Mouse (Mus musculus) liver, embryonic 12.5 days (tissue): Measurements from ENCODE around the gene Ptprh. TPM values are rescaled to one million over a fixed set of nuclear protein-coding genes. Genes with fewer than 3 reads are reported as not detected.
"Not testable (repeated sequence)": the region's sequence is repeated elsewhere in the genome, so short reads cannot be mapped to it uniquely, and the experiment has no call there.

Experiments
- ATAC-seq: fragments of 200-750 bp; cut with Nextera tagmentation; 2 replicates; pipeline ENCODE4 v1.8.0; 2017; ENCODE audit warnings: moderate number of reproducible peaks, mild to moderate bottlenecking, moderate library complexity
- H3K27ac ChIP-seq: fragments of 300-500 bp; sonication (generic); 2 replicates; pipeline ENCODE4 v1.5.1; 2016; ENCODE audit warnings: mild to moderate bottlenecking
- H3K27me3 ChIP-seq: fragments of 300-500 bp; sonication (generic); replicated peaks from 2 replicates; pipeline ENCODE4 v1.6.1; 2016; ENCODE audit warnings: mild to moderate bottlenecking, moderate library complexity
- H3K36me3 ChIP-seq: fragments of 300-500 bp; sonication (generic); 2 replicates; pipeline ENCODE4 v1.6.1; 2016; ENCODE audit warnings: mild to moderate bottlenecking, moderate library complexity
- H3K4me1 ChIP-seq: fragments of 300-500 bp; sonication (generic); 2 replicates; pipeline ENCODE4 v1.6.1; 2016
- H3K4me2 ChIP-seq: fragments of 300-500 bp; sonication (generic); 2 replicates; pipeline ENCODE4 v1.6.1; 2016; ENCODE audit warnings: mild to moderate bottlenecking, moderate library complexity
- H3K4me3 ChIP-seq: fragments of 300-500 bp; sonication (generic); 2 replicates; pipeline ENCODE4 v1.5.1; 2016; ENCODE audit warnings: mild to moderate bottlenecking, moderate library complexity
- H3K9ac ChIP-seq: fragments of 300-500 bp; sonication (generic); 2 replicates; pipeline ENCODE4 v1.6.1; 2016; ENCODE audit warnings: mild to moderate bottlenecking, moderate library complexity
- H3K9me3 ChIP-seq: fragments of 300-500 bp; sonication (generic); replicated peaks from 2 replicates; pipeline ENCODE4 v1.6.1; 2016; ENCODE audit warnings: mild to moderate bottlenecking, moderate library complexity
- WGBS: fragments of 180-500 bp; shearing (Covaris S2); methylation state at CpG from one replicate; pipeline ENCODE4 v1.1.7; 2016; ENCODE audit not compliant: insufficient replicate concordance; 5-methylcytosine and 5-hydroxymethylcytosine counted together
- polyA plus RNA-seq: library from polyadenylated mRNA; unstranded; fragments of >200 nt; fragmentation: Nextera tagmentation; extraction: Ambion mirVana; gene quantifications from 2 replicates; pipeline ENCODE4 v1.2.1, GENCODE M21; 2016

Gene Ptprh
- polyA plus RNA-seq, 1 experiment from 2014 or later: not detected

DNA sequence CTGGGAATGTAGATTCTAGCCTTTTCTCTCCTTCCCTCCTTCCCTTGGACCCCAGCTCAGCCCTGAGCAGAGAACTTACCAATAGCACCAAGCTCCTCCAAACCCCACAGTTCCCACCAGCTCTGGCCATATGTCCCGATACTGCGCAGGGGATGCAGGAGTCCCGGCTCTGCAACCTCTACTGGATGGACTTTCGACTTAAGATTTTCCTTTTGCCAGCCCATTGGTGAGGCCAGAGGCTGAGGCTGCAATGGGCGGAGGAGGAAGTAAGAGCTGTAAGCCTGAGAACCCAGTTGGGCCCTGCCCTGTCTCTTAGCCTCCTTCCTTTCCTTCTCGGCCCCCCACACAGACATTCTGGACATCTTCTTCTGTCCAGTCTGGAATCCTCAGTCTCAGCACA is 872 bp downstream of the Ptprh start:
- WGBS: 68% methylated on average over 6 of the region's 6 CpGs
- ATAC-seq: no peak

GRCm38 (mm10) chr7:4597046-4597445 is 6.8 kb downstream of the Ptprh start:
- H3K4me1 ChIP-seq, H3K9ac ChIP-seq, H3K27ac ChIP-seq, H3K27me3 ChIP-seq, H3K4me2 ChIP-seq, H3K36me3 ChIP-seq, H3K9me3 ChIP-seq, ATAC-seq, H3K4me3 ChIP-seq: not testable (repeated sequence)
- WGBS: 34% methylated on average over 4 of the region's 4 CpGs

More for the DNA sequence above, 872 bp downstream of the Ptprh start:
- H3K27me3 ChIP-seq: no peaks in the 10 kb centered on the region
- peaks cover 9% of the 10 kb centered on the region; the same call in 1 of the 2 replicates for H3K4me1 ChIP-seq
- H3K36me3 ChIP-seq: no peaks in the 10 kb centered on the region
- no peak overlapping the region for H3K27ac ChIP-seq
- H3K9ac ChIP-seq: no peak overlapping the region
- no peak overlapping the region for H3K4me3 ChIP-seq
- no peaks in the 10 kb centered on the region for H3K9me3 ChIP-seq
- no peak overlapping the region for H3K4me2 ChIP-seq

GRCm38 (mm10) chr7:4581481-4581880 is 22.4 kb downstream of the Ptprh start:
- 55% methylated on average over 3 of the region's 3 CpGs for WGBS
- H3K4me2 ChIP-seq, H3K9ac ChIP-seq, H3K4me3 ChIP-seq, H3K9me3 ChIP-seq, H3K4me1 ChIP-seq, H3K36me3 ChIP-seq, ATAC-seq, H3K27ac ChIP-seq, H3K27me3 ChIP-seq: not testable (repeated sequence)

DNA sequence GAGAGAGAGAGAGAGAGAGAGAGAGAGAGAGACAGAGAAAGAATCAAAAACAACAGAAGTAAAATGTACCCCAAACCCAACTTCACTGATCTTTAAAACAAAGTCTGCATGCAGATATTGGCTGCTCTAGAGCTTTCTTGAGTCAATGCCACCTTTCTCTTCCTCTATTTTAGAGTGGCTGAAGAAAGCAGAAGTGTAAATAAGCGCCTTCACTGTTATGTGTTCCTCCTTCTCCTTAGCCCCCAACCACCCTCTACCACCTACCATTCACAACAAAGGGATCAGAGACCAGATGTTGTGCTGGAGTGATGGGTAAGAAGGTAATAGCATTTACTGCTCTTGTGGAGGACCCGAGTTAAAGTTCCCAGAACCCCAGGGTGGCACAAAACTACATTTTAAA is 31.5 kb downstream of the Ptprh start:
- not testable (repeated sequence) for H3K9ac ChIP-seq, H3K27ac ChIP-seq, H3K4me3 ChIP-seq, H3K27me3 ChIP-seq, H3K9me3 ChIP-seq, H3K36me3 ChIP-seq, H3K4me1 ChIP-seq, H3K4me2 ChIP-seq, ATAC-seq
- WGBS: 38% methylated on average over 2 of the region's 2 CpGs

- Histone ChIP-seq H3K4me1 (no peaks in the 10 kb centered on the region), H3K9me3 (no peaks in the 10 kb centered on the region), H3K4me3 (no peak overlapping the region), H3K9ac (no peak overlapping the region), H3K36me3 (no peaks in the 10 kb centered on the region), H3K27me3 (0 out of 2 replicates have a peak, but pooled peaks cover 3% of the 10 kb centered on the region), H3K4me2 (no peak overlapping the region), H3K27ac (no peak overlapping the region)
- 81% methylated on average over 3 of the region's 3 CpGs for WGBS
- no peak for ATAC-seq
Observed at GRCm38 (mm10) chr7:4562660-4563059, 41.2 kb downstream of the Ptprh start.

- H3K4me2 ChIP-seq: no peak overlapping the region
- ATAC-seq: no peak
Observed at GRCm38 (mm10) chr7:4557167-4557560, 46.7 kb downstream of the Ptprh start.

GRCm38 (mm10) chr7:4556256-4557166 is 47.3 kb downstream of the Ptprh start:
- 16% methylated on average over 15 of the region's 15 CpGs for WGBS
- H3K4me2 ChIP-seq: no peak overlapping the region
- H3K36me3 ChIP-seq: no peaks in the 10 kb centered on the region

More at GRCm38 (mm10) chr7:4557167-4557560, 46.7 kb downstream of the Ptprh start:
- Histone ChIP-seq H3K9me3 (no peaks in the 10 kb centered on the region), H3K27me3 (peaks cover 24% of the 10 kb centered on the region), H3K4me1 (no peaks in the 10 kb centered on the region), H3K4me3 (no peak overlapping the region), H3K36me3 (no peaks in the 10 kb centered on the region), H3K9ac (no peak overlapping the region), H3K27ac (no peak overlapping the region)
- 50% methylated on average over 6 of the region's 6 CpGs for WGBS

GRCm38 (mm10) chr7:4547221-4547641 is 56.6 kb downstream of the Ptprh start, which contains the start of gene Syt5:
Gene Syt5 (minus strand): TSS chr7:4547541.
- Histone ChIP-seq H3K4me2 (peak within 1 kb of the TSS; percentile 57), H3K9me3 (no peaks in the 10 kb centered on the region), H3K4me3 (peak within 1 kb of the TSS; percentile 29), H3K27ac (no peak within 1 kb of the TSS), H3K27me3 (peaks cover 42% of the 10 kb centered on the region), H3K4me1 (peaks cover 8% of the 10 kb centered on the region), H3K36me3 (no peaks in the 10 kb centered on the region), H3K9ac (no peak within 1 kb of the TSS)
- WGBS: 9% methylated on average over 32 of the region's 33 CpGs
- peak; percentile 31; the same call in 1 of the 2 replicates for ATAC-seq

More at GRCm38 (mm10) chr7:4556256-4557166, 47.3 kb downstream of the Ptprh start:
- Histone ChIP-seq H3K9ac (no peak overlapping the region), H3K4me1 (no peaks in the 10 kb centered on the region), H3K4me3 (no peak overlapping the region), H3K9me3 (no peaks in the 10 kb centered on the region), H3K27ac (no peak overlapping the region), H3K27me3 (peaks cover 26% of the 10 kb centered on the region)
- peak; percentile 77 for ATAC-seq

DNA sequence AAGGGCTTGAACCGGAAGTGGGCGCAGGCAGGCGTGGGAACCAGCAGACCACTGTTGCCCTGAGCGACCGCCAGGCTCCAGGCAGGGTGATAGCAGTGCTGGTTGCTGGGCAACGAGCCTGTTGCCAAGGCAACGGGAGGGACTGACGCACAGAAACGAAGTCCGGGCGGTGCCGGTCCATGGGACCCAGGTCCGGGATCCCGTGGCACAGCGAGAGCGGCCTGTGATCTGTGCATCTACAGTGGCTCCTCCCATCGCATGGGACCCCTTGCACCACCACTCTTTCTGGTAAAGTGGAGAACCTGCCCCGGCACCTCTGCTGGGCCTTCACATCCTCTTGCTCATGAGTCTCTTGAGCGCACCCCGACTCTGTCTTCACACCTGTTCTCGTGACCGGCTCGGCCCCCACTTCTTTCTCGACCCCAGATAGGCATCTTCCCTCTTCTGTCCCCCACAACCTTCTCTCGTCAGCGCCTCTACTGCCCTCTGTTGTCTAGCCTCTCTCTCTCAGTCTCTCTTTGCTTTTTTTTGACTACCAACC is 57.2 kb downstream of the Ptprh start:
- H3K4me1 ChIP-seq: peaks cover 8% of the 10 kb centered on the region
- peak overlapping the region; percentile 57 for H3K4me2 ChIP-seq
- 0 out of 2 replicates have a peak overlapping the region, but pooled peaks have one; percentile 29 for H3K4me3 ChIP-seq
- H3K9me3 ChIP-seq: no peaks in the 10 kb centered on the region
- H3K36me3 ChIP-seq: no peaks in the 10 kb centered on the region
- H3K9ac ChIP-seq: no peak overlapping the region
- 7% methylated on average over 26 of the region's 26 CpGs for WGBS
- H3K27me3 ChIP-seq: peaks cover 40% of the 10 kb centered on the region
- no peak overlapping the region for H3K27ac ChIP-seq
- ATAC-seq: 0 out of 2 replicates have a peak, but pooled peaks have one; percentile 38

- Histone ChIP-seq H3K4me2 (no peak overlapping the region), H3K4me3 (no peak overlapping the region), H3K4me1 (peaks cover 8% of the 10 kb centered on the region), H3K27me3 (peaks cover 35% of the 10 kb centered on the region), H3K27ac (no peak overlapping the region), H3K9ac (no peak overlapping the region), H3K36me3 (no peaks in the 10 kb centered on the region), H3K9me3 (no peaks in the 10 kb centered on the region)
- WGBS: 59% methylated on average over 15 of the region's 15 CpGs
- ATAC-seq: no peak
Observed at GRCm38 (mm10) chr7:4546050-4546449, 57.8 kb downstream of the Ptprh start.

DNA sequence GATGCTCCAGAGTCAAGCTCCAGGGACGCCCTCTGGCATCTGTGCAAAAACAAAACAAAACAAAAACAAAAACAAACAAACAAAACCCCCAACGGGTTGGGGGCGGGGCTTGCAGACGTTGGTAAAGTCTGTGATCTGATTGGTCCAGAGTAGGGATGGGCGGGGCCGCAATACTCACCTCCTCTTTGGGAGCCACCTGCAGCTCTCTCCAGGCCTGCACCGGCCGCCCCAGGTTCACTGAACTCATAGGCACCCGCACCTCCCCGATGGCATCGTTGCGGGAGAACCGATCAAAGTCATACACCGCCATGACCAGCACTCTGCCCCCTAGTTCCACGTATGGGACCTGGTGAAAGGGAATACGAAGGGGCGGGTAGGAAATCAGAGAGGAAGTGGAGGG is 61.8 kb downstream of the Ptprh start:
- H3K36me3 ChIP-seq: no peaks in the 10 kb centered on the region
- peak overlapping the region; percentile 24 for H3K4me3 ChIP-seq
- peak overlapping the region; percentile 29 for H3K4me2 ChIP-seq
- H3K27ac ChIP-seq: no peak overlapping the region
- ATAC-seq: peak; percentile 46; the same call in 1 of the 2 replicates
- no peak overlapping the region for H3K9ac ChIP-seq
- no peaks in the 10 kb centered on the region for H3K9me3 ChIP-seq
- H3K4me1 ChIP-seq: peaks cover 1% of the 10 kb centered on the region
- H3K27me3 ChIP-seq: peaks cover 21% of the 10 kb centered on the region
- WGBS: 42% methylated on average over 17 of the region's 17 CpGs

GRCm38 (mm10) chr7:4541344-4541743 is 62.5 kb downstream of the Ptprh start:
- ATAC-seq: no peak
- Histone ChIP-seq H3K4me3 (peak overlapping the region; percentile 24; the same call in 1 of the 2 replicates), H3K4me2 (no peak overlapping the region; the same call in 1 of the 2 replicates), H3K27me3 (peaks cover 14% of the 10 kb centered on the region), H3K9me3 (no peaks in the 10 kb centered on the region), H3K27ac (no peak overlapping the region), H3K9ac (no peak overlapping the region), H3K36me3 (no peaks in the 10 kb centered on the region), H3K4me1 (no peaks in the 10 kb centered on the region; the same call in 1 of the 2 replicates)
- WGBS: 45% methylated on average over 5 of the region's 5 CpGs
